Mouse (Mus musculus) right cerebral cortex, postnatal 36 days (tissue): ENCODE results near the gene Rdh19.
"Not testable (repeated sequence)": the region's sequence is repeated elsewhere in the genome, so short reads cannot be mapped to it uniquely, and the experiment has no call there.

Source experiments
- DNase-seq, 2 experiments: peaks; one replicate each; pipeline ENCODE4 v3.0.0; 2022; ENCODE audit warnings: low spot score in 2 of 2, mixed read lengths in 1 of 2

Rdh19 gene

DNA sequence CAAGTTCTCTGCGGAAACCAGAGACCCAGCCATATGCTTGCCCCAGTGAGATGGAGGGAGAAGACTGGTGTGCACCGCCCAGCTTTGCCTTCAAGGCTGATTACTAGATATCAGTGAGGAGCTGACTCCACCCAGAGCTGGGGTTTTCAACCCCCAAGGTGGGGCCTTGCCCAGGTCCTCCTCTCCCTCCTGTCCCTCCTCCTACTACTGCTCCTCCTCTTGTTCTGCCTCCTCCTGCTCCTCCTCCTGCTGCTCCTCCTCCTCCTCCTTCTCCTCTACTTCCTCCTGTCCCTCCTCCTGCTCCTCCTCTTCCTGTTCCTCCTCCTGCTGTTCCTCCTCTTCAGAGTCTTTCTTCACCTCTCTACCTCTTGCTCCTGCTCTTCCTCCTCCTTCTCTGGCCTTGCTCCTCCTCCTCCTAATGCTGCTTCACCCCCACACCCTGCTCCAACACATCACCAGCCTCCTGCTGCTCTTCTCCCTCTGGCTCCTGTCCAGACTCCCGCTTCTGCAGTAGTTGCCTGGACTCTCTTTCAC lies 29.5 kb downstream of the Rdh19 start:
- no peak for DNase-seq

DNA sequence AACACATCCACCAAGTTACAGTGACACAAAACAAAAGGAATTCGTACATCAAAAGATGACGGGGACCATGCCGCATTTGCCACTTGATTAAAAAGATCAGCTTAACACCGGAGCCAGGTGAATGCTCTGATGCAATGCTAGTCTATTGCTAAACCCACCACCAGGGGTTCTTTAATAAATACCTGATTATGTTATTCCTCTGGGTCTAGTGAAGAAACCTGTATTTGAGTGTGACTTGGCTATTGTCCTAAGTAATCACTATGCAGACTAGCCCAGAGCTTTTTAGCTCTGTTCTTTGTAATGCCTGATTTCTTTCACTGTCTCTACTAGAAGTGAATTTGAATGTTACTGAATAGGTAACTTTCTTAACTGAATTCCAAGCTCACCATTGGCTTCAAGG lies 31.3 kb downstream of the Rdh19 start:
- no peak for DNase-seq

DNA sequence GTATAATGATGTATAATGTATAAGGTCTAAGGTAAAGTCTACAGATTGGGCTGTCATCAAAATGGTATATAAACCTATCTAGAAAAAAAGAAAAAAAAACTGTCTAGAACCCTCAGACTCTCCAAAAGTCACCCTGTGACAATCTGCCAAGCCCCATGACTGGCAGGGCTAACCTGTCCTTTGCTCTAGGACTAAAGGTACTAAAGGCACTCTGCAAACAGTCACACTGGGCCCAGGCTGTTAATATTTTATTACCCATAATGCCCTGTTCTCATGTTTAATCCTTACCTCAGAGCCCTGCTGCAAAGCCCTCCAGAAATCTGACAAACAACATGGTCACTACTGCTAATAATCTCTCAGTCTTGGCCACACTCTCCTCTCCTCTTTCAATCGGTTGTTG lies 36.8 kb downstream of the Rdh19 start:
- no peak for DNase-seq

DNA sequence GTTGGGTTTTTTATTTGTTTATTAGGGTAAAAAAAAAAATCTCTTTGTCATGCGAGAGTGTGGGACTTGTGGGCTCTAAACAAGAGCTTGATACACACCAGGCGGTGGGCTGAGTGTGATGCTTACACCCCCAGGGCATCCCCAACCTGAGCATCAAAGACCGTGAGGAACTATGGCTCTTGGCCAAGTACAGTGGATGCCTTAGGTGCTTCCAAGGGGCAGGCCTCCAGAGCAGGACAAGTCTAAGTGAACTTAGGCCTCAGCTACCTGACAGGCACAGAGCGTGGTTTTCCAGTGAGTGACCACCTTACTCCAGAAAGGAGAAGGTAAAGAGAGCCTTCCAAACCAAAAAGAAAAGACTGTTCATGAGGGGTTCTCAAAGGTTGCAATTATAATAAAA lies 37.2 kb downstream of the Rdh19 start:
- no peak for DNase-seq

DNA sequence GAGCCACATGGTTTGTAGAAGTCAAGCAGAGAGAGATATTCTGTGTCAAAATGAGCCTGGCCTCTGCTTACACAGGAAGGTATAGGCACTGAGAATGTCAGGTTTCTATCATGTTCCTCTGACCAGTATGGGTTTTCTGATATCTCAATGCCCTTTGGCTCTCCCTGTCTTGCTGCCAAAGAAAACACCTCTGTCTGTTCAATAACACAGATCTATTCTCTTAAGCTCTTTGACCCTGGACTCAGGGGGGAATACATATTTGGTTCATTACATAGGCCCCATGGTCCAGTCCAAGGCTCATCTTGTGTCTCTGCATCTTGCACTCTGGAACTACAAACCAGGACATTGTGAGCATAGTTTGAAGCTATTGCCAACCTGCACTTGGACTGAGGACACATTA lies 38.9 kb downstream of the Rdh19 start, which contains the start of gene Rdh7:
Rdh7 (minus strand) TSS at position 213 of the 400 bp plus-strand sequence.
- DNase-seq: no peak

DNA sequence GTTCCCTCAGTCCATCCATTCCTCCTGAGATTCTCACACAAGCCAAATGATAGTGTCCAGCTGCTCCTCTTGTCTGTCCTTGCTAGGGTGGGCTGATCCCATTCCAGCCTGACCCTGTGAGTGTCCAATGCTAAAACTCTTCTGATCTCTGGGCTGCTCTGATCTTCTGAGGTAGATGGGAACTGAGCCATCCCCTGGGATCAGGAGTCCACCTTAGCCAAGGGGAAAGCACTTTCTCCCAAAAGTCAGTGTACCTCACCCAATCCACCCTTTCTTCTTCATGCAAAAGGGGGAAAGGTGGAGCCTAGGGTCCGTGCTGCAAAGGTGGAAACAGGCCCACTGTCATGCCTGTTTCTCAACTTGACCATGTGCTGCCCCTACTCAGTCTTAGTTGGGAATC lies 41.8 kb downstream of the Rdh19 start:
- DNase-seq: no peak

DNA sequence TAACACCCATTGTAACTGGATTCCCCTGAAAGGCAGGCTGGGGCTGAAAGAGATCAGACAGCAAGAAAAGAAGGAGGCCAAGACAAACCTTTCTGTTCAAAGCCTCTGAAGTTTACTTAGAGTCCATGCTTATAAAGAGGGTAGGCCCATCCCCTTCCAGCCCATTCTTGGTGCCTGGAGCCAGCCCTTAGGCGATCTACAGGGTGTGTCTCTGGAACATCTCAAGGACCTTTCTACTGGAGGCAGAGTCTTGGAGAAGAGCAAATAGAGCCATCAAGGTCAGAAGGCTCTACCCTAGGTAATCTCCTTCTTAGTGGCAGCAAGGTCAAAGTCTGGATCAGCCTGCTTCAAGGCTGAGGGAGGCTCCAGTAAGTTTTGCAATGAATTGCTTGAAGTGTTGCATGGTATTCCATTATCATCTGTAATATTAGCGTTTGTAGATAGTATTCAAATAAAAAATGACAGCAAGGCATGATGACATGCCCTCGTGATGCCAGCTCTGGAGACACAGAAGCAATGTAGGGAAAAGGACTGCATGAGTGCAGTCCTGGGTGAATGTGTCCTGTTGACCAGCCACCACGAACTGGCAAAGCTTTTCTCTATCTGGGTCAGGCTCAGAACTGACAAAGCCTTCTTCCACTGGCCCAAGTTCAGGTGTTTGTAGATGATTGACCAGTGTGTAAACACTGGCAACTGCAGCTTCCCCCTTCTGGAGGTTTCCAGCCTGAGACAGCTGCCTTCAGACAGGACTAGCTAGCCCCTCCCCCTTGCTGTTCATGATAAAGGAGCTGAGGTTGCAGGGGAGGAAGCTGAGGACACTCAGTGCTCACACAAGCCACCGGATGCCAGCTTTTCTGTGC lies 43.7 kb downstream of the Rdh19 start:
- DNase-seq: not testable (repeated sequence)

DNA sequence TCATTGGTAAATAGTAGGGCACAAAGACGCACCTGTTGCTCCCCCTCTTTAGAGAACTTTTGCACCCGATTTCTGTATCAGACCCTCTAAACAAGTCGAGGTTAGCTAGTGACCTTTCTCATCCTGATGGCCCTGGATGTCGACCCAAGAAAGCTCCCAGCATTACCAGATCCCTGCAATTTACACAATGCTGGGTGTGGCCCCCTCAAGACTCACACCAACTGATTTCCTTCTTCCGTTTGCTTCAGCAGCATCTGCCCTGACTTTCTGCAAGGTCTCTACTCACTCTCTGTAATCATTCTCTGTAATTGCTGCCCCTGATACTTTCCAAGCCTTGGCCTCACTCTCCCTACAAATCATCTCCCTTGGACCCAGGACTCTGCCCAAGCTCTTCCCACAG lies 47.0 kb downstream of the Rdh19 start:
- DNase-seq: no peak

DNA sequence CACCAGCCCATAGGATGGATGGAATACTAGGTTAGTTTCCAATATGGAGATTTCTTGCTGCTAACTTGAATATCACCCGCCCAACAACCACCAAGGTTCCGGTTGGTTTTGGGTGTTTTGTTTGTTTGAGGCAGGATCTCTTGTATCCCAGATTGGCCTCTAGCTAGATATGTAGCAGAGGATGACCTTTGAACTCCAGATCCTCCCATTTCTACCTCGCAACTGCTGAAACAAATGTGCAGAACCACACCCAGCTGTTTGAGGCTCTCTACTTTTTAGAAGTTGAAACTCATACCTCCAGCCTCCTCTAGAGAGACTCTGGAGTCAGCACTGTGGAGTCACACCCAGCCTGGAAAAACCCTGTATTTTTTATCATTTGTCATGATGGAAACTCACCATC lies 47.8 kb downstream of the Rdh19 start:
- DNase-seq: no peak

DNA sequence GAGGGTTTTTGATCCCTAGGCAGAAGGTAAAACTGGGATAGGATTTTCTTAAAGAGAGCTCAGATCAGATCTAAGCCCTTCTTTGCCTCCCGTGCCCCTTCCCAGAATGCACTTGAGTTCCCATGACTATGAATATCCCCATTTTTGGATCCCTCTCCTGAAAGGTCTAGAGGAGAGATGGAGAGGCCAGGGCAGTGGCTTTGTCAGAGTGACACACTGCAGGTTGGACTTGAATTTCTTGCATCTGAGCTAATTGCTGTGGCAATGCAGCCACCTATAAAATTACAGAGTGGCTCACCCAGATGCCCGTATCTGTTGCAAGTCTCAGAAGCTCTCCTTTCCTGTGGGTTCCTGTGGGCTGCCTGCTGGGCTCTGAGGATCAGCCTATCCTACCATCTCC lies 48.5 kb downstream of the Rdh19 start, which contains the start of gene Sdr9c7:
Sdr9c7 (plus strand) TSS at position 301 of the 400 bp plus-strand sequence.
- no peak for DNase-seq

DNA sequence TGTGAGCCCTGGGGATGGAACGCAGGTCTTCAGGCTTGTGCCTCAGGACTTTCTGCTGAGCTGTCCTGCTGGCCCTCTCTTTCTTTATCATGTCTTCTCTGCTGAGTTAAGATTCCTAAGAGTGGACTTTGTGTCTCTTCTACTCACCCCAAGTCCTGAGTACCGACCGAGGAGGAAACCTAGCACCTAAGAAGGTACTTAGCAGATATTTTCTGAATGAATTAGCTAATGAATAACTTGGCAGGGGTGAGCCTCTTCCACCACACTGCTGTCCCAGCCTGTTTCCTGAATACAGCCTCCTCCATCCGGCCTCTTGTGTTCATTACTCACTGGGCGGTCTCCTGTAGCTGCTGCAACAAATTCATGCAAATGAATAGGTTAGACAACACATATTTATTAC lies 50.1 kb downstream of the Rdh19 start:
- DNase-seq: no peak

DNA sequence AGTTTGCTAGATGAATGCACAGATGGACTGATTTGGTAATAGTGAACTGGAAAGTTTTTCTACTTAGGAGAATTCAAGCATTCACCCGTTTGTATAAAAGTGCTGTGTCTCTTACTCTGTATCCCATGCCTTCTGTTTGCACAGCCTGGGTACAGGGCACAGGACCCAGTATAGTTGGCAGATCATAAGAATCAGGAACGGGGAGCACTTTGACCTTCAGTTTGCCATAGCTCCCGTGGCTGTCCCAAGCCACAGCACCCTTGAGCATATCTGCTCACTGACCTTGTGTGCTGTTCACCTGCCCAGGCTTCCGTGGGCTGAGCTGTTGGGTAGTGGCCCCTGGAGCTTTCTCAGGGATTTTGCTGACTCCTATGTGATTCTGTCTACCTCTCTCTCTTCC lies 52.0 kb downstream of the Rdh19 start:
- DNase-seq: no peak

DNA sequence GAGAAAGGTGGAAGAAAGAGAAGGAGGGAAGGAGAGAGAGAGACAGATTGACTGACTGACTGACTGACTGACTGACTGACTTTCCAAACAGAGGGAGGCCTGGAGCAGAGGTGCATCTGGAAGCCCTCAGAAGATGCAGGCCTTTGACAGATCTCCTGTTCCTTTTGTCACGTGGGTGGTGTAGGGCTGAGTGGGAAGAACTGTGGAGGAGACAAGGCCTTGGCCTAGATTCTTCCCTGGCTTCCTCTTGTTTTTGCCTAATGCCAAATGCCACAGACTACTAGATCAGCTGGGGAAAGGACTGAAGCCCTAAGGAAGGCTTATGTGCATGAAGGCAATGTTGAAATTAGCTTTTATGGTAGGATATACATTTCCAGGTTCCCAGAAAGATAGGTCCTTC lies 53.4 kb downstream of the Rdh19 start:
- DNase-seq: peak in 1 of 2 experiments; percentile 4

DNA sequence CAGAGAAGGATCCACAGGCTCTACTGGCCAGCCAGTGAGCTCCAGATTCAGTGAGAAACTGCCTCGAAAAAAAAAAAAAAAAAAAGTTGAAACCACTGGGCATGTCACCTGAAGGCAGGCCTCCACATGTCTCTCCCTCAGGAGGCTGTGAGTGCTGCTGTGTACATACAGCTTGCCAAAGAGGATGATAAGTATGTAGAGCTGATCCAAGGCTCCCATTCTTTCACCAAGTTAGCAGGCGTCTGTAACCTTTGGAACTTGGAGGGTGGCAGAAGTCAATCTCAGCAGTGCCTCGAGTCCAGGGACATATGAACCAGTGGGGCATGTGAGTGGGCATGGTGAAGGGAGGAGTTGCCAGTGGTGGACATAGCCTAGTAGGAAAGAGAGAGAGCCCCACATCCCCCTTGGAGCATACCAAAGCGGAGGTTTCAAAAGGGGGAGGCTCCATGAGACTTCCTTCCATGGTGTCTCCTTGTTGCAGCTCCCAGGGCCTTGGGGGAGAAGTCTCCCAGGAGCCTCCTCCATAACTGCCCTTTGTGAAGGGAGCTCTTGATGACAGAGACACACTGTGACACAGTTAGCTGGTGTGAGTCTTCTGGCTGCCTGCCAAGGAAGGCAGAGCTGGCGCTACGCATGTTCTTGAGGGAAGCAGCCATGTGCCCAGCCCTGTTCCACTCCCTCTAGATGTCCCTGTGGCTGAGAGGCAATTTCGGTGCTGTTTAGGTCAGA lies 55.2 kb downstream of the Rdh19 start:
- peak; percentile 11 to 27 for DNase-seq

DNA sequence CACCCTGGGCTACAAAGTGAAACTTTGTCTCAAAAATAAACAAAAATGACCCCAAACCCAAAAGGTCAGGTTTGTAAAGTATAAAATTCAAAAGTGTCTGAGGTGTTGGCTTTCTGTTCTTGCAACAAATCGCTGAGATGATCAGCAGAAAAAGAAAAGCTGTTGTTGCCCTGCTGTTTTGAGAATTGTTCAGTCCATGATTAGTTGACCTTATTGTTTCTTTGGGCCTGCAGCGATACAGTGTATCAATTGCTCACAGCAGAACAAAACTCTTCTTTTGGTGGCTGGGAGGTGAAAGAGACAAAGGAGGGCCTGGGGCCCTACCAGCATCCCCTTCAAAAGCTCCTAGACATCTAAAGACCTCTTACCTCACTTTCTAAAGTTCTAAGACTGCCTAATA lies 56.4 kb downstream of the Rdh19 start:
- no peak for DNase-seq

DNA sequence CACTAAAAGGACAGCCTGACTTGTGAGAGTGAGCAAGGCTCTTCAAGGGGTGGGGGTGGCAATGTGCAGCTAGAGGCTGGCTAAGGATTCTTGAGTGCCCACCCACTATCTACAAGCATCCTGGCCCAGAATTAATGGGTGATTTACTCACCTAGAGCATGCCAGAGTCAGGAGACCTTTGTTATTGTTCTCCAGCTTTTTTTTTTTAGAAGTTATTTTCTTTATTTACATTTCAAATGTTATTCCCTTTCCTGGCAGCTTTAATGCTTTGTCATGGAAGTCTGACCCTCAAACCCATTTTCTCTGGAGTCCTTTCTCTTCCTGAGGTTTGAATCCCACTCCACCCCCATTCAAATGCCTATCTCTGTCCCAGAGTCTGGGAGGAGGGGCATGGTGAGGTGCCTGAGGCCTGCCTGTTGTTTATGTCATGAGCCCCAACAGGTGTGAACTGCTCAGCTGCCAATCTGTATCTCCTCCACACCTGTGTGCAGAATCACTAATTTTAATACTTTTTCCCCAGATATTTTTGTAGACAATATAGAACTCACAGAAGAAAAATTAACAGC lies 57.7 kb downstream of the Rdh19 start:
- DNase-seq: no peak
